Mouse (Mus musculus) hindbrain, embryonic 11.5 days (tissue): ENCODE results near the gene Dmrt3. TPM values are rescaled to one million over a fixed set of nuclear protein-coding genes. Genes with fewer than 3 reads are reported as not detected.

Experiments used
- ATAC-seq: fragments of 200-750 bp; cut with Nextera tagmentation; 2 replicates; pipeline ENCODE4 v1.8.0; 2017; ENCODE audit warnings: mild to moderate bottlenecking, moderate TSS enrichment, moderate library complexity; ENCODE audit not compliant: low FRiP score
- DNase-seq: peaks from one replicate; pipeline ENCODE4 v3.0.0-alpha.2; 2015; ENCODE audit warnings: low spot score
- H3K27ac ChIP-seq: fragments of 300-500 bp; sonication (generic); 2 replicates; pipeline ENCODE4 v1.5.1; 2014; ENCODE audit warnings: mild to moderate bottlenecking, low read depth, low read length
- H3K27me3 ChIP-seq: fragments of 300-500 bp; sonication (generic); 2 replicates; pipeline ENCODE4 v1.6.1; 2014; ENCODE audit warnings: mild to moderate bottlenecking, low read length, moderate library complexity, mixed read lengths; ENCODE audit not compliant: control insufficient read depth, insufficient read depth
- H3K36me3 ChIP-seq: fragments of 300-500 bp; sonication (generic); 2 replicates; pipeline ENCODE4 v1.6.1; 2014; ENCODE audit warnings: mild to moderate bottlenecking, low read length, moderate library complexity, mixed read lengths; ENCODE audit not compliant: control insufficient read depth, insufficient read depth
- H3K4me1 ChIP-seq: fragments of 300-500 bp; sonication (generic); replicated peaks from 2 replicates; pipeline ENCODE4 v1.6.1; 2014; ENCODE audit warnings: low read length, mixed read lengths; ENCODE audit not compliant: control insufficient read depth, insufficient read depth
- H3K4me2 ChIP-seq: fragments of 300-500 bp; sonication (generic); replicated peaks from 2 replicates; pipeline ENCODE4 v1.6.1; 2014; ENCODE audit warnings: mild to moderate bottlenecking, low read depth, low read length
- H3K4me3 ChIP-seq: fragments of 300-500 bp; sonication (generic); 2 replicates; pipeline ENCODE4 v1.5.1; 2014; ENCODE audit warnings: low read depth, low read length
- H3K9ac ChIP-seq: fragments of 300-500 bp; sonication (generic); 2 replicates; pipeline ENCODE4 v1.6.1; 2014; ENCODE audit warnings: low read depth, low read length
- H3K9me3 ChIP-seq: fragments of 300-500 bp; sonication (generic); 2 replicates; pipeline ENCODE4 v1.6.1; 2016; ENCODE audit warnings: low read length; ENCODE audit not compliant: control insufficient read depth
- WGBS: fragments of 180-500 bp; shearing (Covaris S2); extraction: QIAGEN DNeasy Blood & Tissue Kit; methylation state at CpG from one replicate; pipeline ENCODE4 v1.1.7; 2014; 5-methylcytosine and 5-hydroxymethylcytosine counted together
- polyA plus RNA-seq: library from polyadenylated mRNA; unstranded; fragments of >200 nt; fragmentation: Nextera tagmentation; extraction: Ambion mirVana; gene quantifications from 2 replicates; pipeline ENCODE4 v1.2.1, GENCODE M21; 2014

Dmrt3 gene
- 0.67 and 1.2 TPM in 2 replicates for polyA plus RNA-seq

DNA sequence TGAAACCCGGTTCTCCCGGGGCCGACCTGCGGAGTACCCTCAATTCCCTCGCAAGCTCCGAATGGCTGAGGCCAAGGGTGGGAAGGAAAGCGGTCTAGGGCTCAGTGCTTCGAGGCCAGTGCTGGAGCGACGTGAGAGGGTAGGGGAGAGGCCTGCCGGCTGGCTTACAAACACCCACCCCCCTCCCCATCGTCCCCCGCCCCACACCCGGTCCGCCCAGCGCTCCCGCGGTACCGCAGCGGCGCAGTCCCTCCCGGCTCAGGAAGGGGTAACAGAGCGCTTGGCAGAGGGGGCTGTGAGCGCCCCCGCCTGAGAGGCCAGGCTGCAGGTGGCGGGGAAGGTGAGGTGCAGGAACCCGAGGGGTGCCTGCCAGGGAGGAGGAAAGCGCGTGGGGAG lies at the start of gene Dmrt3:
Gene Dmrt3, plus strand, starts transcription at position 287 of the 396 bp plus-strand sequence.
- Histone ChIP-seq H3K4me1 (peaks cover 16% of the 10 kb centered on the region), H3K9ac (no peak within 1 kb of the TSS), H3K36me3 (no peaks in the 10 kb centered on the region), H3K4me2 (peak within 1 kb of the TSS; percentile 61), H3K4me3 (peak within 1 kb of the TSS; percentile 31), H3K27me3 (peaks cover 94% of the 10 kb centered on the region), H3K9me3 (no peaks in the 10 kb centered on the region), H3K27ac (no peak within 1 kb of the TSS)
- 0% methylated on average over 13 of the region's 29 CpGs for WGBS
- ATAC-seq (peak; percentile 28; the same call in 1 of the 2 replicates), DNase-seq (peak; percentile 67)

DNA sequence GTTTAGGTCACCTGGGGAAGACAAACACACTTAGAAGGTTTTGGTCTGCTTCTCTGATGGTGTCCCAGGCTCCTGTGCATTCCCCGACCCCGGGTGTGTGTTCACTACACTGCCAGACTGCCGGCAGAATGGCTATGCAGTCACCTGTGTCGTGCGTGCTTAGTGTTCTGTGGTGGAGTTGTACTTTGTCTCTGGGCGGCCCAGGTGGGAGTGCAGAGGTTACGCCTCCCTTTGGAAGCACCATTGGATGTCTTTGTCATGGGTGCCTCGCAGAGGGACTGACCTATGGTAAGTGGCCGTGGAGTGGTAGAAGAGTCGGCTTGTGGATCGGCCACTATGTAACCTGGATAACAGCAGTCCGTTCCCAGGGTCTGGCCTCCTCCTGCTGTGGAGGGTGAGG lies 45.7 kb upstream of the Dmrt3 start:
- no peaks in the 10 kb centered on the region for H3K36me3 ChIP-seq
- H3K4me1 ChIP-seq: no peaks in the 10 kb centered on the region

DNA sequence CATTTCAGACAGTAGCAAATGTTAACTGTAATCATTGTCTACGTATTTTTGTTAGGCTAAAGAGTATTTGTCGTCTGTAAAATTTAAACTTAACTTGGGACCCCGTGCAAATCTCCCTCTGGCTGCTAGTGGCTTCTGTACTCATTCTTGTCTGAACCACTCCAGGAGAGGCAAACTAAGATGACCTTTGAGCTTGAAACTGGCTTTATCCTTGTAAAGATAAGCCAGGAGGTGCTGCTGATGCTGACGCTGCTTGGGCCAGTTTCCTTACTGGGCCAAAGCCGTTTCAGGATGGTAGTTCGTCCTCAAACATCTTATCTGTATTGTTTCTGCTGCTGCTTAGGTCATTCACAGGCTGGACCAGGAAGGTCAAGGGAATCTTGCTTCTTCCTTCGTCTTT lies 40.3 kb upstream of the Dmrt3 start:
- Histone ChIP-seq H3K9ac (no peak overlapping the region), H3K4me1 (no peaks in the 10 kb centered on the region; the same call in 1 of the 2 replicates), H3K27me3 (0 out of 2 replicates have a peak, but pooled peaks cover 2% of the 10 kb centered on the region), H3K27ac (no peak overlapping the region), H3K36me3 (no peaks in the 10 kb centered on the region), H3K9me3 (no peaks in the 10 kb centered on the region), H3K4me2 (no peak overlapping the region), H3K4me3 (no peak overlapping the region)
- WGBS: 83% methylated on average over 7 of the region's 7 CpGs
- no peak for DNase-seq
- ATAC-seq: no peak

More for the DNA sequence above, 45.7 kb upstream of the Dmrt3 start:
- no peaks in the 10 kb centered on the region for H3K27me3 ChIP-seq
- no peak overlapping the region for H3K4me2 ChIP-seq
- no peak overlapping the region for H3K4me3 ChIP-seq
- WGBS: 84% methylated on average over 12 of the region's 12 CpGs
- no peaks in the 10 kb centered on the region for H3K9me3 ChIP-seq
- DNase-seq: no peak
- no peak overlapping the region for H3K27ac ChIP-seq
- H3K9ac ChIP-seq: no peak overlapping the region
- no peak for ATAC-seq

- no peak overlapping the region for H3K4me2 ChIP-seq
Observed at GRCm38 (mm10) chr19:25574431-25574830, 35.7 kb upstream of the Dmrt3 start.

DNA sequence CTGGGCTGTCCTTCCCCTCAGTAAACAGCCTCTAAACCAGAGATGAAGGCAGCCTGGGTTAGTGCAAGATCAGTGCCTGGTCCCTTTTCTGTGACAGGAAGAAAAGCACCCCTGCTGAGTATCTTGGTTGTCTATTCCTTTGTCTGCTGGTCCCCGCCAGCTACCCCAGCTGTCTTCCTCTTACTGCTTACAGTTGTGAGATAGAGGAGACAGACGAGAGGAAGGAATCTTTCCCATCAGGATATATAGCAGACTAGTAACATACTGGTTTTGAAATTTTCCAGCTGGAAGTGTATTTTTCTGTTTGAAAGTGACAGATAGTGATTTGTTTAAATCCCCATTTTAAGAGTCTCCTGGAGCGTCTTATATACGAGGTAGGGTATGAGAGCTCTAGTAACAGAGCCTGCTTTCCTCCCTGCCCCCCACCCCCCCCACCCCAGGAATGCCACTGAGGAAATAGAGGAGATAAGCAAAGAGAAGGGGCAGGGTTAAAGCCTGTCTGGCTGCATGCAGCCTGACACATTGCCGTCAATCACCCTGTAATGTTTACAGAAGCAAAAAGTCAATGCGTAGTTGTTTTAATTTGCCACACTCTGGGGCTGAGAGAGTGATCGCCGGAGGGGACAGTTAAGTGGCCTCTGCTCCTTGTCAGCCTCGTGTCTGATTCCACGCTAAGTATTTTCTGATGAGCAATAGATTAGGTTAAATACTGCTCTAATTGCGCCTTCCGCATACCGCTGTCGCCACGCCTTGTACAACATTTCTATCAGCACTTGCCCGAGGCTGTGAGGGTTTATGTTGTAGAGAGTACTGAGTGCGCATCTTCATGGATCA lies 34.9 kb upstream of the Dmrt3 start:
- Histone ChIP-seq H3K27me3 (peaks cover 2% of the 10 kb centered on the region; the same call in 1 of the 2 replicates), H3K4me1 (no peaks in the 10 kb centered on the region; the same call in 1 of the 2 replicates), H3K9me3 (no peaks in the 10 kb centered on the region), H3K4me3 (no peak overlapping the region), H3K9ac (no peak overlapping the region), H3K4me2 (no peak overlapping the region; the same call in 1 of the 2 replicates), H3K27ac (no peak overlapping the region), H3K36me3 (no peaks in the 10 kb centered on the region)
- DNase-seq (peak; percentile 36), ATAC-seq (peak; percentile 35; the same call in 1 of the 2 replicates)
- 15% methylated on average over 17 of the region's 17 CpGs for WGBS

More at GRCm38 (mm10) chr19:25574431-25574830, 35.7 kb upstream of the Dmrt3 start:
- no peaks in the 10 kb centered on the region for H3K9me3 ChIP-seq
- H3K27ac ChIP-seq: no peak overlapping the region
- DNase-seq (no peak), ATAC-seq (no peak)
- H3K27me3 ChIP-seq: peaks cover 2% of the 10 kb centered on the region; the same call in 1 of the 2 replicates
- no peaks in the 10 kb centered on the region for H3K36me3 ChIP-seq
- 47% methylated on average over 10 of the region's 10 CpGs for WGBS
- H3K9ac ChIP-seq: no peak overlapping the region
- no peaks in the 10 kb centered on the region; the same call in 1 of the 2 replicates for H3K4me1 ChIP-seq
- no peak overlapping the region for H3K4me3 ChIP-seq

DNA sequence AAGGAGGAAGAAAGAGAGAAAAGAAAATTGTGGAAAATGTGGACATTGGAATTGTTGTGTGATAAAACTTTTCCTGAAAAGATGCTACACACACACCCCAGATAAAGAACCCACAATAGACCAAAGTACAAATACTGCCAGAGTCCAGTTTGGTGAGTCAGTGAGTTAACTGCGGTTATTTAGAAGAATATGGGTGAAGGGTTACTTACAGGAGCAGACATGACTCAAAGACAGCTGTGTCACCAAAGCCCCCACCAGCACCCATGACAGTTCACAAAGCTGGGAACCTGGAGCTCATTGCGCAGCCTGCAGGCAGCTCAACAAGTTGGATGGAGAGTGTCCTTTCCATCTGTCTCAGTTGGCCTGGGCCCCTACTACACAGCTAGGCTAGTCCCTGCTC lies 31.7 kb upstream of the Dmrt3 start:
- Histone ChIP-seq H3K4me3 (no peak overlapping the region), H3K9me3 (no peaks in the 10 kb centered on the region), H3K36me3 (no peaks in the 10 kb centered on the region), H3K27ac (no peak overlapping the region), H3K9ac (no peak overlapping the region), H3K4me1 (no peaks in the 10 kb centered on the region; the same call in 1 of the 2 replicates), H3K4me2 (no peak overlapping the region), H3K27me3 (peaks cover 2% of the 10 kb centered on the region; the same call in 1 of the 2 replicates)
- 96% methylated on average over 2 of the region's 2 CpGs for WGBS
- DNase-seq: no peak
- no peak for ATAC-seq

DNA sequence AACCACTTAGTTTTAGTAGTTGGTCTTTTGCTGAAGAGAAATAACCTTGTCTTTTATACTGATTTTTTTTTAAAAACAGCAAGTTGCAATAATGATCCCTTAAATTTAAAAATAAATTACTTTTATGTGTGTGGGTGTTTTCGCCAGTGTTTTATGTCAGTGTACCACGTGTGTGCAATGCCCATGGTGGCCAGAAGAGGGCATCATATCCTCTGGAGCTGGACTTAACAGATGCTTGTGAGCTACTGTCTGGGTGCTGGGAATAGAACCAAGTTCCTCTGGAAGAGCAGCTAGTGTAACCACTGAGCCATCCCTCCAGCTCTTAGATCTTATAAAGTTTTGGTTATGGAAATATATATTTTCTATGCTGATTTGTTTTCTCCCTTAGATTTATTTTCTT lies 30.7 kb upstream of the Dmrt3 start:
- no peak overlapping the region for H3K9ac ChIP-seq
- H3K4me3 ChIP-seq: no peak overlapping the region
- DNase-seq (no peak), ATAC-seq (no peak)
- whole genome bisulfite sequencing: 89% methylated on average over 2 of the region's 2 CpGs
- no peaks in the 10 kb centered on the region for H3K36me3 ChIP-seq
- no peaks in the 10 kb centered on the region; the same call in 1 of the 2 replicates for H3K4me1 ChIP-seq
- no peaks in the 10 kb centered on the region; the same call in 1 of the 2 replicates for H3K27me3 ChIP-seq
- H3K4me2 ChIP-seq: no peak overlapping the region
- no peak overlapping the region for H3K27ac ChIP-seq
- H3K9me3 ChIP-seq: no peaks in the 10 kb centered on the region

- H3K4me1 ChIP-seq: no peaks in the 10 kb centered on the region
- H3K27ac ChIP-seq: no peak overlapping the region
- DNase-seq: no peak
- no peak overlapping the region for H3K4me3 ChIP-seq
- no peaks in the 10 kb centered on the region for H3K9me3 ChIP-seq
- no peak overlapping the region for H3K9ac ChIP-seq
- peaks cover 40% of the 10 kb centered on the region for H3K27me3 ChIP-seq
- H3K36me3 ChIP-seq: no peaks in the 10 kb centered on the region
- H3K4me2 ChIP-seq: no peak overlapping the region
- no peak for ATAC-seq
- WGBS: 81% methylated on average over 3 of the region's 3 CpGs
Observed at GRCm38 (mm10) chr19:25597717-25598232, 12.3 kb upstream of the Dmrt3 start.
